Mouse (Mus musculus) thymus, postnatal 14 days (tissue): Measurements from ENCODE around the gene Pla1a.

Source experiments
- DNase-seq: peaks from one replicate; pipeline ENCODE4 v3.0.0; 2021

Gene Pla1a

GRCm38 (mm10) chr16:38431446-38432185 is 1.3 kb downstream of the Pla1a start:
- DNase-seq = no peak

GRCm38 (mm10) chr16:38425799-38426198 is 7.1 kb downstream of the Pla1a start:
- no peak for DNase-seq

GRCm38 (mm10) chr16:38425374-38425773 is 7.6 kb downstream of the Pla1a start:
- no peak for DNase-seq

- no peak for DNase-seq
Measured at GRCm38 (mm10) chr16:38414953-38415352, 18.0 kb downstream of the Pla1a start.

- no peak for DNase-seq
Measured at GRCm38 (mm10) chr16:38408416-38408815, 24.5 kb downstream of the Pla1a start.

- no peak for DNase-seq
Measured at GRCm38 (mm10) chr16:38407584-38407983, 25.4 kb downstream of the Pla1a start.

- DNase-seq = no peak
Measured at GRCm38 (mm10) chr16:38406708-38407107, 26.2 kb downstream of the Pla1a start.

- DNase-seq = no peak
Measured at GRCm38 (mm10) chr16:38406293-38406692, 26.7 kb downstream of the Pla1a start.

GRCm38 (mm10) chr16:38403639-38404038 is 29.3 kb downstream of the Pla1a start:
- DNase-seq = peak; percentile 55

- DNase-seq = no peak
Measured at GRCm38 (mm10) chr16:38401468-38401867, 31.5 kb downstream of the Pla1a start.

GRCm38 (mm10) chr16:38400311-38400960 is 32.5 kb downstream of the Pla1a start:
- no peak for DNase-seq

- peak; percentile 70 for DNase-seq
Measured at GRCm38 (mm10) chr16:38399531-38400231, 33.3 kb downstream of the Pla1a start.

GRCm38 (mm10) chr16:38399076-38399475 is 33.9 kb downstream of the Pla1a start:
- DNase-seq = no peak

GRCm38 (mm10) chr16:38398266-38398665 is 34.7 kb downstream of the Pla1a start:
- DNase-seq = no peak

GRCm38 (mm10) chr16:38396155-38396554 is 36.8 kb downstream of the Pla1a start:
- no peak for DNase-seq

GRCm38 (mm10) chr16:38395060-38395730 is 37.8 kb downstream of the Pla1a start:
- DNase-seq = no peak

- no peak for DNase-seq
Measured at GRCm38 (mm10) chr16:38394191-38394618, 38.7 kb downstream of the Pla1a start.

GRCm38 (mm10) chr16:38392126-38392894 is 40.6 kb downstream of the Pla1a start:
- DNase-seq = no peak

GRCm38 (mm10) chr16:38390322-38390721 is 42.6 kb downstream of the Pla1a start:
- DNase-seq = no peak

- no peak for DNase-seq
Measured at GRCm38 (mm10) chr16:38389284-38389893, 43.6 kb downstream of the Pla1a start.

GRCm38 (mm10) chr16:38388757-38389156 is 44.2 kb downstream of the Pla1a start:
- DNase-seq = no peak

GRCm38 (mm10) chr16:38387389-38387788 is 45.6 kb downstream of the Pla1a start:
- no peak for DNase-seq
